ENCODE assay signal across 26 mouse cellular contexts in genomic region chr8:128457277-128457676, GRCm38 (mm10).
DNase-seq lines count a peak whose midpoint lies in the region; ATAC-seq and TF ChIP-seq lines count a peak whose summit lies in the region.
"Had no signal": no experiment of that assay in that cellular context is flagged by ENCODE, and none has a peak within 500 bp of the region (broad histone marks: within the 10 kb centered on the region; RNA-seq: fewer than 3 reads in every experiment).

No protein-coding gene starts in this region.

- no peak overlapping the region for H3K4me2 ChIP-seq in kidney, postnatal 0 days (ENCODE audit: low read length)
- H3K4me2 ChIP-seq: embryonic facial prominence, embryonic 13.5 days; forebrain, embryonic 12.5 days; heart, embryonic 11.5 days; heart, embryonic 15.5 days; hindbrain, embryonic 14.5 days had no signal

- no peaks in the 10 kb centered on the region for H3K9me3 ChIP-seq in kidney, postnatal 0 days (replicated peaks; ENCODE audit: low read length)
- H3K9me3 ChIP-seq: embryonic facial prominence, embryonic 13.5 days; forebrain, embryonic 12.5 days; G1E; heart, embryonic 15.5 days; hindbrain, embryonic 10.5 days had no signal

- 0 out of 2 replicates have a peak overlapping the region, but pooled peaks have one; percentile 13 for H3K27ac ChIP-seq in kidney, postnatal 0 days
- H3K27ac ChIP-seq in macrophage, result peak overlapping the region; percentile 77
- H3K27ac ChIP-seq: embryonic facial prominence, embryonic 13.5 days; forebrain, embryonic 12.5 days; heart, embryonic 15.5 days; hindbrain, embryonic 10.5 days; hindbrain, embryonic 14.5 days had no signal

- no peak for TF ChIP-seq CTCF in kidney, postnatal 0 days (IDR thresholded peaks at IDR 0.05; ENCODE audit: low read depth)

- peak; percentile 76 for DNase-seq in heart, adult 11 months
- DNase-seq in heart, postnatal 25 days (ENCODE audit: low spot score), result no peak
- DNase-seq in kidney, postnatal 0 days (ENCODE audit: low spot score), result no peak
- no peak for DNase-seq in kidney, postnatal 36 days
- DNase-seq in urinary bladder, adult 2 months (ENCODE audit: low spot score), result no peak
- DNase-seq in right cerebral cortex, adult 18-20 months, result no peak
- DNase-seq: adrenal gland, adult 8-10 months; adrenal gland, postnatal 36 days; B cell, adult 2 months; cerebellum, adult 11 months; cerebellum, adult 8-10 months; cerebellum, postnatal 14 days; embryo, embryonic 11 days; gastrocnemius, postnatal 36 days; heart, adult 2 months; heart, postnatal 14 days had no signal

- intact Hi-C loops in heart, postnatal 25 days (cut with DNase I), result no loop called here

- no peak overlapping the region for H3K4me3 ChIP-seq in kidney, postnatal 0 days (replicated peaks; ENCODE audit: low read depth, low read length)
- H3K4me3 ChIP-seq in macrophage (ENCODE audit: inconsistent target), result no peak overlapping the region
- H3K4me3 ChIP-seq: embryonic facial prominence, embryonic 13.5 days; forebrain, embryonic 12.5 days; heart, adult 2 months; heart, embryonic 15.5 days; hindbrain, embryonic 10.5 days had no signal

- peaks cover 10% of the 10 kb centered on the region; the same call in 1 of the 2 replicates for H3K36me3 ChIP-seq in kidney, postnatal 0 days (ENCODE audit: insufficient read depth, low read length)
- peaks cover 37% of the 10 kb centered on the region for H3K36me3 ChIP-seq in macrophage (ENCODE audit: inconsistent target)
- H3K36me3 ChIP-seq: forebrain, embryonic 12.5 days; G1E; hindbrain, embryonic 10.5 days had no signal

- no peak overlapping the region for H3K9ac ChIP-seq in kidney, postnatal 0 days (ENCODE audit: low read depth, low read length)
- H3K9ac ChIP-seq: embryonic facial prominence, embryonic 13.5 days; forebrain, embryonic 12.5 days; heart, embryonic 15.5 days; hindbrain, embryonic 14.5 days had no signal

- H3K79me2 ChIP-seq in macrophage (ENCODE audit: inconsistent target), result peaks cover 46% of the 10 kb centered on the region; the same call in 1 of the 2 replicates

- WGBS in kidney, postnatal 0 days, result 74% methylated on average over 2 of the region's 2 CpGs
- 29% methylated on average over 2 of the region's 2 CpGs for WGBS in macrophage (ENCODE audit: missing documents)

- no peaks in the 10 kb centered on the region; the same call in 1 of the 2 replicates for H3K4me1 ChIP-seq in kidney, postnatal 0 days (replicated peaks; ENCODE audit: insufficient read depth, low read length)

- no peak for ATAC-seq in kidney, postnatal 0 days (replicated peaks; ENCODE audit: low FRiP score, low read depth)
- ATAC-seq: CD4-positive, CD25-positive, alpha-beta regulatory T cell, adult 4 months; forebrain, embryonic 16.5 days had no signal

- no peaks in the 10 kb centered on the region for H3K27me3 ChIP-seq in kidney, postnatal 0 days (ENCODE audit: insufficient read depth, low read length)
- H3K27me3 ChIP-seq: embryonic facial prominence, embryonic 13.5 days; forebrain, embryonic 12.5 days; heart, embryonic 15.5 days had no signal
